Comparison of ENCODE assay signal across 11 mouse cellular contexts in the genomic region with DNA sequence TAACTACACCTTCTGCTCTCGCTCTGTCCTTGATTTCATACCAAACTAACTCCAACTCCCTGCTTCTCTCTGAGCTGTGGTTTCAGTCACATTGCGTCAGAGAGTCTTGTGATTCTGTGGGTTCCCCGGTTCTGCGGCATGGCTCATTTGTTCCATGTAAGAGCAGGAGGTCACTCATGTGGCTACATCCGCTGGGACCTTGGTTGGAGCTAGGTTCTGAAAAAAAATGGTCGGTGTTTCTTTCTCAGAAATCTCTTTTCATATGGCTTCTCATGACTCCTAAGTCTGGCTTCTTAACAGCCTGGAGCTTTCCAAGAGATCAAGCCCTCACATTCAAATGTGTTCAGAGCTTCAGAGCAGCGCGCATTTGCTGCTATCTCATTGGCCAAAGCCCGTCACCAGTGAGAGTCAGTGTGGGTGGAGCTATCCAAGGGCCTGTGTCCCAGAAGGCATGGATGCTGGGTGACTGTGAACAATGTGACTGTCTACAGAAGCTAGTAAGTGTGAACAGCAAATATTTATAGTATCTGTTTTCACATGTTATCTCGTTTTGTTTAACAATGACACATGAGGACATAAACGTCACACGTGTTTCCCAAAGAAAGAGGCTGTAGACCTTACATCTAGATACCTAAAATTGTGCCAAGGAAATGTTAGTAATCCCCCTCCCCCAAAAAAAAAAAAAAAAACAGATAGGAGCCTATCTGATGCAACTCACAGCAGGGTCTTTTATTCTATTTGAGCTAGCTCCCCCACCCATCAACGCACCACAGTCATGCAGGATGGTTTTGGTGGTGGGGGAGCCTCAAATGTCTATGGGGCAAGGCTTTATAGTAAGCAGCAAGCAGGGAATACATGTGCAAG. TPM values are rescaled to one million over a fixed set of nuclear protein-coding genes. Genes with fewer than 3 reads are reported as not detected.
DNase-seq lines count a peak whose midpoint lies in the region; ATAC-seq and TF ChIP-seq lines count a peak whose summit lies in the region.
"Had no signal": no experiment of that assay in that cellular context is flagged by ENCODE, and none has a peak within 500 bp of the region (broad histone marks: within the 10 kb centered on the region; RNA-seq: fewer than 3 reads in every experiment).

No protein-coding gene starts in this region.

- no peaks in the 10 kb centered on the region for H3K9me3 ChIP-seq in liver, postnatal 0 days (ENCODE audit: low read length)
- H3K9me3 ChIP-seq in stomach, postnatal 0 days (ENCODE audit: control insufficient read depth, low read length) = no peaks in the 10 kb centered on the region
- H3K9me3 ChIP-seq in kidney, embryonic 15.5 days (replicated peaks) = no peaks in the 10 kb centered on the region
- no peaks in the 10 kb centered on the region for H3K9me3 ChIP-seq in hindbrain, embryonic 13.5 days
- H3K9me3 ChIP-seq: embryonic facial prominence, embryonic 13.5 days; lung, embryonic 15.5 days had no signal

- WGBS in liver, postnatal 0 days (ENCODE audit: insufficient replicate concordance) = 57% methylated on average over 13 of the region's 13 CpGs
- 60% methylated on average over 13 of the region's 13 CpGs for WGBS in stomach, postnatal 0 days
- WGBS in kidney, embryonic 15.5 days = 80% methylated on average over 13 of the region's 13 CpGs
- WGBS in hindbrain, embryonic 13.5 days = 80% methylated on average over 13 of the region's 13 CpGs

- peak; percentile 38; the same call in 1 of the 2 replicates for ATAC-seq in liver, postnatal 0 days
- ATAC-seq in stomach, postnatal 0 days (ENCODE audit: low FRiP score, low TSS enrichment) = peak; percentile 90
- no peak for ATAC-seq in kidney, embryonic 15.5 days (replicated peaks; ENCODE audit: low FRiP score)
- no peak for ATAC-seq in hindbrain, embryonic 13.5 days (ENCODE audit: low FRiP score)

- no peak for TF ChIP-seq CTCF in liver, postnatal 0 days (IDR thresholded peaks at IDR 0.05; ENCODE audit: low read depth)
- no peak for TF ChIP-seq CTCF in stomach, postnatal 0 days (IDR thresholded peaks at IDR 0.05; ENCODE audit: low read depth)

- H3K27me3 ChIP-seq in liver, postnatal 0 days (ENCODE audit: insufficient read depth, low read length) = no peaks in the 10 kb centered on the region
- no peaks in the 10 kb centered on the region for H3K27me3 ChIP-seq in stomach, postnatal 0 days (ENCODE audit: control insufficient read depth, insufficient read depth, low read length)
- H3K27me3 ChIP-seq in kidney, embryonic 15.5 days = no peaks in the 10 kb centered on the region
- H3K27me3 ChIP-seq in hindbrain, embryonic 13.5 days = no peaks in the 10 kb centered on the region
- H3K27me3 ChIP-seq: embryonic facial prominence, embryonic 13.5 days; lung, embryonic 15.5 days had no signal

- H3K9ac ChIP-seq in liver, postnatal 0 days (replicated peaks) = no peak overlapping the region
- H3K9ac ChIP-seq in stomach, postnatal 0 days (ENCODE audit: low read length) = no peak overlapping the region
- no peak overlapping the region for H3K9ac ChIP-seq in kidney, embryonic 15.5 days
- no peak overlapping the region for H3K9ac ChIP-seq in hindbrain, embryonic 13.5 days
- H3K9ac ChIP-seq: embryonic facial prominence, embryonic 13.5 days; lung, embryonic 15.5 days had no signal

- peak; percentile 20 for DNase-seq in retina, postnatal 1 day
- DNase-seq in retina, embryonic 14.5 days (ENCODE audit: low spot score) = no peak
- peak; percentile 19 for DNase-seq in heart, adult 8-10 months (ENCODE audit: low spot score)
- peak; percentile 27 for DNase-seq in liver, postnatal 0 days
- peak; percentile 55 for DNase-seq in stomach, postnatal 0 days (ENCODE audit: low spot score)
- no peak for DNase-seq in Muller cell, postnatal 12 days (ENCODE audit: inconsistent ontology term)
- DNase-seq: kidney, adult 8-10 months had no signal

- H3K36me3 ChIP-seq in liver, postnatal 0 days (replicated peaks; ENCODE audit: insufficient read depth, low read length) = no peaks in the 10 kb centered on the region
- no peaks in the 10 kb centered on the region for H3K36me3 ChIP-seq in stomach, postnatal 0 days (ENCODE audit: control insufficient read depth, insufficient read depth, low read length)
- H3K36me3 ChIP-seq in kidney, embryonic 15.5 days = no peaks in the 10 kb centered on the region
- H3K36me3 ChIP-seq in hindbrain, embryonic 13.5 days = no peaks in the 10 kb centered on the region
- H3K36me3 ChIP-seq: embryonic facial prominence, embryonic 13.5 days; lung, embryonic 15.5 days had no signal

- H3K4me1 ChIP-seq in liver, postnatal 0 days (ENCODE audit: insufficient read depth) = peaks cover 9% of the 10 kb centered on the region
- H3K4me1 ChIP-seq in stomach, postnatal 0 days (replicated peaks; ENCODE audit: control insufficient read depth, insufficient read depth) = no peaks in the 10 kb centered on the region
- no peaks in the 10 kb centered on the region for H3K4me1 ChIP-seq in kidney, embryonic 15.5 days
- H3K4me1 ChIP-seq in hindbrain, embryonic 13.5 days (replicated peaks) = no peaks in the 10 kb centered on the region
- H3K4me1 ChIP-seq: embryonic facial prominence, embryonic 13.5 days; lung, embryonic 15.5 days had no signal

- H3K4me2 ChIP-seq in liver, postnatal 0 days (ENCODE audit: low read depth, low read length) = no peak overlapping the region
- no peak overlapping the region for H3K4me2 ChIP-seq in stomach, postnatal 0 days (replicated peaks; ENCODE audit: low read depth)
- H3K4me2 ChIP-seq in kidney, embryonic 15.5 days = no peak overlapping the region
- H3K4me2 ChIP-seq in hindbrain, embryonic 13.5 days = no peak overlapping the region
- H3K4me2 ChIP-seq: embryonic facial prominence, embryonic 13.5 days; lung, embryonic 15.5 days had no signal

- H3K27ac ChIP-seq in liver, postnatal 0 days (ENCODE audit: low read depth) = no peak overlapping the region
- no peak overlapping the region for H3K27ac ChIP-seq in stomach, postnatal 0 days (replicated peaks)
- H3K27ac ChIP-seq in kidney, embryonic 15.5 days = no peak overlapping the region
- H3K27ac ChIP-seq in hindbrain, embryonic 13.5 days = no peak overlapping the region
- H3K27ac ChIP-seq: embryonic facial prominence, embryonic 13.5 days; lung, embryonic 15.5 days had no signal

- TF ChIP-seq EP300 in liver, postnatal 0 days (IDR thresholded peaks at IDR 0.05; ENCODE audit: low read depth) = no peak
- no peak for TF ChIP-seq EP300 in stomach, postnatal 0 days (optimal IDR thresholded peaks at IDR 0.05)

- no peak overlapping the region for H3K4me3 ChIP-seq in liver, postnatal 0 days (ENCODE audit: low read depth, low read length)
- H3K4me3 ChIP-seq in stomach, postnatal 0 days (ENCODE audit: low read depth, low read length) = no peak overlapping the region
- no peak overlapping the region for H3K4me3 ChIP-seq in kidney, embryonic 15.5 days (replicated peaks)
- no peak overlapping the region for H3K4me3 ChIP-seq in hindbrain, embryonic 13.5 days
- H3K4me3 ChIP-seq: embryonic facial prominence, embryonic 13.5 days; lung, embryonic 15.5 days had no signal

RNA-seq across cellular contexts. Expression of a gene that starts 32.0 kb away (rescaled TPM):
- total RNA-seq in heart, adult 8-10 months (2022) = 10 to 100 TPM; 22.3 to 32.3 (median 28.5) TPM
- polyA plus RNA-seq in liver, postnatal 0 days (2015; fragmentation: Nextera tagmentation; extraction: Ambion mirVana) = 11.8 and 12.6 TPM in 2 replicates
- polyA plus RNA-seq in stomach, postnatal 0 days (2015; fragmentation: Nextera tagmentation; extraction: Ambion mirVana) = 21.1 and 22.3 TPM in 2 replicates
- 45.5 and 50.8 TPM in 2 replicates for polyA plus RNA-seq in kidney, embryonic 15.5 days (2015; fragmentation: Nextera tagmentation; extraction: Ambion mirVana)
- polyA plus RNA-seq in hindbrain, embryonic 13.5 days (2015; fragmentation: Nextera tagmentation; extraction: Ambion mirVana) = 50.9 and 51.8 TPM in 2 replicates

RNA-seq across cellular contexts. Expression of a gene that starts 32.7 kb away (rescaled TPM):
- total RNA-seq in heart, adult 8-10 months (2022) = 10 to 100 TPM; 27.0 to 35.3 (median 32.5) TPM
- polyA plus RNA-seq in liver, postnatal 0 days (2015; fragmentation: Nextera tagmentation; extraction: Ambion mirVana) = 14.0 and 17.1 TPM in 2 replicates
- 27.6 and 28.5 TPM in 2 replicates for polyA plus RNA-seq in stomach, postnatal 0 days (2015; fragmentation: Nextera tagmentation; extraction: Ambion mirVana)
- polyA plus RNA-seq in kidney, embryonic 15.5 days (2015; fragmentation: Nextera tagmentation; extraction: Ambion mirVana) = 44.7 and 46.8 TPM in 2 replicates
- 97.0 and 97.1 TPM in 2 replicates for polyA plus RNA-seq in hindbrain, embryonic 13.5 days (2015; fragmentation: Nextera tagmentation; extraction: Ambion mirVana)

RNA-seq across cellular contexts. Expression of a gene that starts 43.1 kb away (rescaled TPM):
- total RNA-seq in heart, adult 8-10 months (2022) = 1 to 10 TPM; 7.9 to 8.9 (median 8.0) TPM
- 1.6 and 1.9 TPM in 2 replicates for polyA plus RNA-seq in liver, postnatal 0 days (2015; fragmentation: Nextera tagmentation; extraction: Ambion mirVana)
- 5.9 and 6.3 TPM in 2 replicates for polyA plus RNA-seq in stomach, postnatal 0 days (2015; fragmentation: Nextera tagmentation; extraction: Ambion mirVana)
- 14.0 and 15.3 TPM in 2 replicates for polyA plus RNA-seq in kidney, embryonic 15.5 days (2015; fragmentation: Nextera tagmentation; extraction: Ambion mirVana)
- 8.5 and 9.7 TPM in 2 replicates for polyA plus RNA-seq in hindbrain, embryonic 13.5 days (2015; fragmentation: Nextera tagmentation; extraction: Ambion mirVana)

Comparison
In these comparisons a context has a peak if more than half of its experiments do, and no peak if none do; other contexts are left out.
1. DNase-seq: peak in retina, postnatal 1 day (single experiment), heart, adult 8-10 months (single experiment), liver, postnatal 0 days (single experiment) and stomach, postnatal 0 days (single experiment); none in retina, embryonic 14.5 days (single experiment) and Muller cell, postnatal 12 days (single experiment).
2. ATAC-seq: peak in liver, postnatal 0 days (single experiment) and stomach, postnatal 0 days (single experiment); none in kidney, embryonic 15.5 days (single experiment) and hindbrain, embryonic 13.5 days (single experiment).